Mouse (Mus musculus): ENCODE measurements around the gene Map3k13. TPM values are rescaled to one million over a fixed set of nuclear protein-coding genes. Genes with fewer than 3 reads are reported as not detected.
A peak's percentile ranks its signal among the peaks of the same experiment; 100 is the strongest.

Map3k13 gene
- polyA plus RNA-seq, 1 experiment from 2014 or later = 6.4 TPM

DNA sequence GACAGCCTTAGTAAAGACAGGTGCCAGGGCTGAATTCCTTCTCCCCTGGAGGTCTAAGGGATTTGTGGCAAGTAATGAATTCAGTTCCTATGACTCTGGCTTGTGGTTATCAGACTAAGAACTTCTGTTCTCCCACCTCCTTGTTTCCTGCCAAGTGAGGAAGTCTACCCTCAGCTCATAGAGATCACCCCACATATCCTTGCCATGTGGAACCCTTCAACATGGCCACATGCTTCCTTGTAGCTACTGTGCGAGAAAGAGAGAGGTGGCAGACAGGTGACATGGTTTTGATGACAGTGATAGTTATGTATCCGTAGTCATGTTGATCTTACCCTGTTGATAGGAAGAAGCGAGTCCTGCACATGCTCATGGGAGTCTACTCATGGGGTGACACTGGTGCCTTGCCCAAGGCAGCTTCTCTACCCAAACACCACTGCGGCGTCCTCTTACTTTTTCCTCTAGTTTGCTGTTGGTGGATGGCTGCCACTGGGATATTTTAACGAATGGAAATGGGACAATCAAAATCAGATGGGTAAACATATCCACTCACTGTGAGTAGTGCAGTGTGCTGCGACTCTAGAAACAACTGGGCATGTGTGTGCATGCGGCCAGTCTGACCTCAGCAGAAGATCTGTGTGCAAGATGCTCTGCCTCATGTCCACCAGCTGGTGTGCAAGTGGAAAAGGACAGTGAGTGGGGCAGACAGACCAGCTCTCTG is 40.9 kb downstream of the Map3k13 start:
- Histone ChIP-seq H3K4me2 (ENCODE audit: low read length) (no peak overlapping the region), H3K4me1 (ENCODE audit: control insufficient read depth, insufficient read depth, low read length) (no peaks in the 10 kb centered on the region), H3K27ac (ENCODE audit: low read length) (no peak overlapping the region), H3K4me3 (ENCODE audit: low read depth, low read length) (no peak overlapping the region), H3K9ac (ENCODE audit: low read depth, low read length) (no peak overlapping the region), H3K27me3 (ENCODE audit: control insufficient read depth, insufficient read depth, low read depth, low read length) (no peaks in the 10 kb centered on the region), H3K9me3 (replicated peaks; ENCODE audit: control insufficient read depth, low read length, poor library complexity, severe bottlenecking) (no peaks in the 10 kb centered on the region), H3K36me3 (ENCODE audit: control insufficient read depth, insufficient read depth, low read length) (no peaks in the 10 kb centered on the region)
- ATAC-seq = no peak
- 91% methylated on average over 8 of the region's 8 CpGs for WGBS

DNA sequence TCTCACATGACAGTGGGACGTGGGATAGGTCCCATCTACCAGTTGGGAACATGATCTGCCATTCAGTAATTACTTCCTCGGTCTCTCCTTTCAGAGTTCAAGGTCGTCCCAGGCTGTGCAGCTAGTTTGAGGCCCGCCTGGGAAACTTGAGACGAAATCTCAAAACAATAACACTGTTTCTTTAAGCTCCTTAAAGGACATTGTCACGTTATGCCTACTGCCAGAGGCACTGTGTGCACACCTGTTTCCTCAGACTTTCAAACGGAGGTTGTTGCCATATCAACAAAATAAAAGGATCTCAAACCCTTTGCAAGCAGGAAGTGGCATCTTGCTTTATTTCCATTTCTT is 41.4 kb downstream of the Map3k13 start:
- no peaks in the 10 kb centered on the region for H3K27me3 ChIP-seq (ENCODE audit: control insufficient read depth, insufficient read depth, low read depth, low read length)
- WGBS = 47% methylated on average over 7 of the region's 7 CpGs
- no peaks in the 10 kb centered on the region for H3K36me3 ChIP-seq (ENCODE audit: control insufficient read depth, insufficient read depth, low read length)
- H3K4me2 ChIP-seq (ENCODE audit: low read length) = no peak overlapping the region
- H3K27ac ChIP-seq (ENCODE audit: low read length) = no peak overlapping the region
- H3K4me1 ChIP-seq (ENCODE audit: control insufficient read depth, insufficient read depth, low read length) = no peaks in the 10 kb centered on the region
- H3K9ac ChIP-seq (ENCODE audit: low read depth, low read length) = no peak overlapping the region
- no peak for ATAC-seq
- H3K9me3 ChIP-seq (replicated peaks; ENCODE audit: control insufficient read depth, low read length, poor library complexity, severe bottlenecking) = no peaks in the 10 kb centered on the region
- H3K4me3 ChIP-seq (ENCODE audit: low read depth, low read length) = no peak overlapping the region

DNA sequence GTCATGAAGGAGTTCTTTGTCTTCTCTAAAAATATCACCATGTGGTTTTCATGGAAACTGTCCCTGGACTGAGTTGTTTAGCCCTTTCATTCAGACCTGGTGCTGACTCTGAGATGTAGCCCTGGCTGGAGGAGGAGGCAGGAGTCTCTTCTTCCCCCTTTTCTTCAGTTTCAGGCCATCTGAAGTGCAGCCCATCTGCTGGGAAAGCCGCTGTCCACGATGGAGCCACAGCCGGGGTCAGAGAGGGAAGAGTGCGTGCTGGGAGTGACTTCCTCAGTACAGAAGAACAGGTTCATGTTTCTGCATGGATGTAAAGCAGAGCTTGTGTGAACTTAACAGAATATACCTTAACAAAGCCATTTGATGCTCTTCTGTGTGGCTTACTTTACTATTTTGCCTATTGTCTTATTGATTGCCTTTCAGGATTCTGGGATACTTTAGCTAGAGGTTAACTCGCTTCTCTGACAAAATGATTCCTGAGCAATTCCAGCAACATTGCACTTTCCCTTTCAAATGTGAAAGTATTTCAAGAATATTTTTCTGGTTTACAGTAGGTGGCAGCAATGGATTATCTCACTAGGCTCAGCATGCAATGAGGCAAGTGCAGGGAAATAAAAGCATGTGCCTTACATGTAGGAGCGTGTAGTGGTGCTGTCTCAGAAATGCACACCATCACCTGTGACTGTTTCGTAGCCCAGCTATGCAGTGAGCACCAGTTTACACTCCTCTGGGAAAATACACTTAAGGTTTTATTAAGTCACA is 42.3 kb downstream of the Map3k13 start:
- Histone ChIP-seq H3K4me1 (ENCODE audit: control insufficient read depth, insufficient read depth, low read length) (no peaks in the 10 kb centered on the region), H3K4me3 (ENCODE audit: low read depth, low read length) (no peak overlapping the region), H3K4me2 (ENCODE audit: low read length) (no peak overlapping the region), H3K9me3 (replicated peaks; ENCODE audit: control insufficient read depth, low read length, poor library complexity, severe bottlenecking) (no peaks in the 10 kb centered on the region), H3K27ac (ENCODE audit: low read length) (no peak overlapping the region), H3K9ac (ENCODE audit: low read depth, low read length) (no peak overlapping the region), H3K27me3 (ENCODE audit: control insufficient read depth, insufficient read depth, low read depth, low read length) (no peaks in the 10 kb centered on the region), H3K36me3 (ENCODE audit: control insufficient read depth, insufficient read depth, low read length) (no peaks in the 10 kb centered on the region)
- WGBS = 52% methylated on average over 7 of the region's 7 CpGs
- peak; percentile 85 for ATAC-seq

DNA sequence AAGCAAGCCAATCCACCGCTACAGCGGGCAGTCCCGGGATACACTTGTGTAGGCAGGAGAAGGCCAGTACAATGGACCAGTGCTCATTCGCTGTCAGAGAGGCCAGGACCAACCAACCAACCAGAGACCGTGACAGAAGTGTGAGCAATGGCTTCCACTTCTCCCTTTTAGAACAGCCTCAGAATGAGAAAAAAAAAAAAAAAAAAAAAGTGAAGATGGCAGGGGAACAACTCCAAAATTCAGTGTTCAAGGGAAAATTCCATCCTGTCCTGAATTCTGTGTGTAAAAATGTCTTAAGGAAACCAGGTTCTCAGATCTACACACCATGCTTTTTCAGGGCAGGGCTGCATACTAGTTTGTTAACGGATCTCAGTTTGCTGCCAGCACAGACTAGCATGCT is 43.5 kb downstream of the Map3k13 start:
- H3K4me3 ChIP-seq (ENCODE audit: low read depth, low read length) = no peak overlapping the region
- H3K27me3 ChIP-seq (ENCODE audit: control insufficient read depth, insufficient read depth, low read depth, low read length) = no peaks in the 10 kb centered on the region
- WGBS = 84% methylated on average over 6 of the region's 6 CpGs
- no peak overlapping the region for H3K9ac ChIP-seq (ENCODE audit: low read depth, low read length)
- no peak overlapping the region for H3K27ac ChIP-seq (ENCODE audit: low read length)
- H3K36me3 ChIP-seq (ENCODE audit: control insufficient read depth, insufficient read depth, low read length) = no peaks in the 10 kb centered on the region
- H3K9me3 ChIP-seq (replicated peaks; ENCODE audit: control insufficient read depth, low read length, poor library complexity, severe bottlenecking) = no peaks in the 10 kb centered on the region
- H3K4me1 ChIP-seq (ENCODE audit: control insufficient read depth, insufficient read depth, low read length) = no peaks in the 10 kb centered on the region
- ATAC-seq = no peak
- no peak overlapping the region for H3K4me2 ChIP-seq (ENCODE audit: low read length)

DNA sequence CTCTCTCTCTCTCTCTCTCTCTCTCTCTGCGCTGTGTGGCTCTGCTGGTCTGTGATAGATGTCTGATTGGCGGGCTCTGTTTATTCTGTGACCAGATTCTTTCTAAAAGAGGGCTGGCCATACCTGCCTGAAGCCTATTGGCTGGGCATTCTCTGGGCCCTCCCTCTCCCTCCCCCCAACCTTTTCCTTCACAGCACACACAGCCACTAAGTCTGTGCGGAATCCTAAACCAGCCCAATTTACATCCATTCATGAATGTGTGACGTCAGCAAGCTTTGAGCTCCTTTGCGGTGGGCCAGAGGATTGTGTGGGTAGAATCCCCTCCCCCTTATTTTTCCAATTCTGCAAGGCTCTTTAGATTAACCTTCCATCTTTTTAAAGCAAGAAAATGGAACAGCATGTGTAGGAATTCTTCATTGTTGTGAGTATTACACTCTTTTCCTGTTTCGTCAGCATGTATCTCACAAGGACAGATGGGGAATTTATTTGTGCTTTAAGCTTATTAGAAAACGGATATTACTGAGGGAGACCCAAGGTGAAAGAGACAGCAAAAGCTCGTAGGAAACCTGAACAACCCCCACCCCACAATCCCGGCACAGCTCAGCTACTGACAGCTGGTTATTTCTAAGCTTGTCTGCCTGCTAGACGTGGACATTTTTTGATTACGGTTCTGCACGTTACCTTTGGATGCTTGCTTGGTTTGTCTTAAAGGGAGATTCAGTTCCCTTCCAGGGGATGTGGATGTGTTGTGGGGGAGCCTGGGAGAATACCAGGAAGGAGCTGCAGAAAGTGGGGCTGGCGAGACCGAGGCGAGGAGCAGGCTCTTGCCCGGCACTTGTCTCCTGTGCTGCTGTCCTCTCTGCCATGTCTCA is 51.9 kb downstream of the Map3k13 start:
- H3K4me3 ChIP-seq (ENCODE audit: low read depth, low read length) = peak overlapping the region; percentile 50
- ATAC-seq = peak; percentile 100
- H3K4me1 ChIP-seq (ENCODE audit: control insufficient read depth, insufficient read depth, low read length) = peaks cover 7% of the 10 kb centered on the region
- peak overlapping the region; percentile 59 for H3K4me2 ChIP-seq (ENCODE audit: low read length)
- H3K27me3 ChIP-seq (ENCODE audit: control insufficient read depth, insufficient read depth, low read depth, low read length) = no peaks in the 10 kb centered on the region
- H3K9me3 ChIP-seq (replicated peaks; ENCODE audit: control insufficient read depth, low read length, poor library complexity, severe bottlenecking) = no peaks in the 10 kb centered on the region
- WGBS = under 1% methylated on average over 16 of the region's 16 CpGs
- H3K36me3 ChIP-seq (ENCODE audit: control insufficient read depth, insufficient read depth, low read length) = no peaks in the 10 kb centered on the region
- peak overlapping the region; percentile 95 for H3K27ac ChIP-seq (ENCODE audit: low read length)
- H3K9ac ChIP-seq (ENCODE audit: low read depth, low read length) = peak overlapping the region; percentile 72

DNA sequence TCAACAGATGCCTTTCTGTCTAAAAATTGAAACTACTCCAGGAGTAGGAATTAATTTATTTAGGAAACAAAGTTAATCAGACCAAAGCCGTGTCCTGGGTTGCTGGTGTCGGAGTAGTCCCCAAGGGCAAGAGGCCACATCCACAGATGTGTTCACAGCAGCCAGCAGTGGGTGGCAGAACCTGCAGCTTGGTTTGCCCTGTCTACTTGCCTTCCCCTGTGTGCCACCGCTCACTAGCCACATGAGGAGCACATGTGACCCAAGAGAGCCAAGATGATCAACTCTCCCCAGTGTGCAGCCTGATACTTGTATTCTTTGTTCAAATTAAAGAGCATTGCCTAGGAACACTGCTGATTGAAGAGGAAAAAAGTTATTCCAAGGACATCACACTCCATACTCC is 54.3 kb downstream of the Map3k13 start:
- Histone ChIP-seq H3K36me3 (ENCODE audit: control insufficient read depth, insufficient read depth, low read length) (no peaks in the 10 kb centered on the region), H3K9ac (ENCODE audit: low read depth, low read length) (no peak overlapping the region), H3K4me2 (ENCODE audit: low read length) (no peak overlapping the region), H3K4me1 (ENCODE audit: control insufficient read depth, insufficient read depth, low read length) (peaks cover 18% of the 10 kb centered on the region), H3K4me3 (ENCODE audit: low read depth, low read length) (no peak overlapping the region), H3K9me3 (replicated peaks; ENCODE audit: control insufficient read depth, low read length, poor library complexity, severe bottlenecking) (no peaks in the 10 kb centered on the region), H3K27ac (ENCODE audit: low read length) (no peak overlapping the region), H3K27me3 (ENCODE audit: control insufficient read depth, insufficient read depth, low read depth, low read length) (no peaks in the 10 kb centered on the region)
- 66% methylated on average over 3 of the region's 3 CpGs for WGBS
- ATAC-seq = no peak

DNA sequence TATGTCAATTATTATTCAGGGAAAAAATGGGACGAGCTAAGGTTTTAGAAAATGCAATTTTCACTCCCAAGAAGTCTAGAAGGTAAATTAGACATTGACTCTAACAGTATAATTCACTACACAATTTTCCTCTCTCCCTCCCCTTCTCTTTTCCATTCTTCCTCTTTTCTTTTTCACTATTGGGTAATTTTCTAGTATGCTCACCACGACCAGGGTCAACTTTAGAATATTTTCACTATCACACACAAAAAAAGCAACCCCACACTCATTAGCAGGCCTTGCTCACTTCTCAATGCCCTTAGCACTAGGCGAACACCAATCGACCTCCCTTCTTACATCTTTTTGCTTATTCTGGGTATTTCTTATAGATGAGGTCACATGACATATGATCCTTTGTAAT is 54.7 kb downstream of the Map3k13 start:
- 91% methylated on average over 4 of the region's 4 CpGs for WGBS

DNA sequence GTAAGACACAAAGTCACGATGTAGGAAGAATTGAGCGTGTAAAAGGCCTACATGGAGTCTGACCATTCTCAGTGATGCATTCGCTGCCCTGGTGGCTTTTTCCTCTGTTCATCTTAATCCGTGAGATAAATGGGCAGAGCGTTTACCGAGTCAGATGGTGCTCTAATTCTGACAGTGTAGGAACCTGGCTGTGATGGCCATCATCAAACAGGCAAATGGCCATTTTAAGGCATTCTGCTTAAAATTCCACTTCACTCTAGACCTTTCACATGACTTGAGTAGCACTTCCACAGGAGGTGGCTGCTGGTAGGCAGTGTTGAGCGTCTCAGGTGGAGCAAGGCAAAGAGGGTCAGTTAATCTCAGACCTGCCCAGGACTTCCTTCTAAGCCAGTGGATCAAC is 58.2 kb downstream of the Map3k13 start:
- H3K27ac ChIP-seq (ENCODE audit: low read length) = no peak overlapping the region
- no peaks in the 10 kb centered on the region for H3K36me3 ChIP-seq (ENCODE audit: control insufficient read depth, insufficient read depth, low read length)
- no peak overlapping the region for H3K4me3 ChIP-seq (ENCODE audit: low read depth, low read length)
- 74% methylated on average over 7 of the region's 7 CpGs for WGBS
- no peak overlapping the region for H3K9ac ChIP-seq (ENCODE audit: low read depth, low read length)
- ATAC-seq = no peak
- H3K4me1 ChIP-seq (ENCODE audit: control insufficient read depth, insufficient read depth, low read length) = peaks cover 21% of the 10 kb centered on the region
- H3K9me3 ChIP-seq (replicated peaks; ENCODE audit: control insufficient read depth, low read length, poor library complexity, severe bottlenecking) = no peaks in the 10 kb centered on the region
- no peak overlapping the region for H3K4me2 ChIP-seq (ENCODE audit: low read length)
- no peaks in the 10 kb centered on the region for H3K27me3 ChIP-seq (ENCODE audit: control insufficient read depth, insufficient read depth, low read depth, low read length)

More for the DNA sequence above, 54.7 kb downstream of the Map3k13 start:
- Histone ChIP-seq H3K27me3 (ENCODE audit: control insufficient read depth, insufficient read depth, low read depth, low read length) (no peaks in the 10 kb centered on the region), H3K27ac (ENCODE audit: low read length) (no peak overlapping the region), H3K9ac (ENCODE audit: low read depth, low read length) (no peak overlapping the region), H3K9me3 (replicated peaks; ENCODE audit: control insufficient read depth, low read length, poor library complexity, severe bottlenecking) (no peaks in the 10 kb centered on the region), H3K4me2 (ENCODE audit: low read length) (no peak overlapping the region), H3K4me1 (ENCODE audit: control insufficient read depth, insufficient read depth, low read length) (peaks cover 20% of the 10 kb centered on the region), H3K36me3 (ENCODE audit: control insufficient read depth, insufficient read depth, low read length) (no peaks in the 10 kb centered on the region), H3K4me3 (ENCODE audit: low read depth, low read length) (no peak overlapping the region)
- no peak for ATAC-seq
